Mouse (Mus musculus) mature B cell (primary cell): ENCODE results near the gene Gm21904.
"Not testable (repeated sequence)": the region's sequence is repeated elsewhere in the genome, so short reads cannot be mapped to it uniquely, and the experiment has no call there.

Experiments
- in situ Hi-C: fragments of 300-500 bp; cut with MboI; formaldehyde crosslinking; loops from 2 replicates; pipeline ENCODE4 v1.14.3; 2019

Gm21904 gene

GRCm38 (mm10) chrY:17846166-17846565, at the start of gene Gm21904:
Gene Gm21904 (minus strand): TSS chrY:17846266.
- in situ Hi-C loops = not testable (repeated sequence)

GRCm38 (mm10) chrY:17874441-17874840, 28.4 kb upstream of the Gm21904 start, which contains the start of the genes Gm20772 and Gm20831:
Gene Gm20772 (plus strand): TSS chrY:17874741.
Gene Gm20831 (plus strand): TSS chrY:17874741.
- in situ Hi-C loops = not testable (repeated sequence)
